Mouse (Mus musculus): ENCODE results near the gene Tox3.

DNA sequence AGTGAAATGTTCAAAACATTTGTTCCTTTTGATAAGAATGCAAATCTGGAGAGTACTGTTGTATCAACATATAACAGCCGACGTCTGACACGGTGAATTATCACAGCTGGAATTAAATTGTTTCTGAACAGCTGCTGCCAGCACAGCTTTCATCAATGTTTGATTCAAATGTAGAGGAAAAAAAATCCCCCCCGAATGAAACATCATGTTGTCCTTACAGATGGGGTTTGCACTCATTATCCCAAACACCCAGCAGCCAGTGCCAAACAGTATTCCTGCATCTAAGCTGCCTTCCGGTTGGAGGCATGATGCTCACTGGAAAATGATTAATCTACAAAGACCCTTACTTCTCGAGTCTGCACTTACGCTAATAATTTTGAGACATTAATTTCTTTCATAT lies 75.0 kb downstream of the Tox3 start:
- TF ChIP-seq CTCF (IDR thresholded peaks at IDR 0.05; ENCODE audit: control insufficient read depth, insufficient read depth, low read length) (no peak), POLR2A (IDR thresholded peaks at IDR 0.05; ENCODE audit: borderline replicate concordance, control insufficient read depth, low read depth, low read length) (no peak)

Data from bone marrow, adult 2 months (tissue).